Mouse (Mus musculus): ENCODE measurements around the gene Agbl2.

Agbl2 gene

DNA sequence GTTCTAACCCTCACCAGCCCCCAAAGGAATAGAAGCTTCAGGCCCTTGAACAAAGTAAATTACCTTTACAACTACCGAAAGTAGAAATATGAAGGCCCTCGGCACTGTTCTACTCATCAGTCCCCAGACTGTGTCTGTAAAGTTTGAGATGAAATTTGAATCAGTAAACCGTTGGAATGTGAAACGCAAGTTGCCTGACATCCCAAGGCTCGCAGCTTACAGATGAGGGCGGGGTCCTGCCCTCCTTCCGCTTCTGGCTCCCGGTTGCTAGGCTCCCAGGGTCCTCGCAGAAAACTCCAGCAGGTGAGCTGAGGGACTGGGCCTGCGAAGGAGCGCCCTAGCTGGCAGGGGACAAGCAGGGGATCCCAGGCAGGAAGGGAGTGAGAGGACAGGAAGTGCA, at the start of gene Agbl2:
Gene Agbl2 (plus strand): TSS at position 270 of the 400 bp plus-strand sequence.
- peak; percentile 47 for DNase-seq (ENCODE audit: low read depth, low spot score)

DNA sequence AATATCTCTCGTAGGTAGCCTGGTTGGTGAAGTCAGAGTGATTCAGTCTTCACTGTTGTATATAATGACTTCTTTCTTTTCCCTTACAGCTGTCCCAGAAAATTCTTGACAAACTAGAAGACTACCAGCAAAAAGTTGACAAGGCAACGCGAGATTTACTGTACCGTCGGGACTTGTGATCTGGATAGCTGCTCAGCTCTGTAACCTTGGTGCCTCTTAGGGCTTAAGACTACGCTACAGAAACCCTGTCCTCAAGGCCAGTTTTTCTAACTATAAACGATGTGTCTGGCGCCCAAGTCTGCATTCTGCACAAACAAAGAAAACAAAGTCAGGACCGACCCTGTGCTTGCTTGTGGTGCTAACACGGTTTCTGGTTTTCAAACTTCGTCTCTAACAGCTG, 47.2 kb upstream of the Agbl2 start:
- DNase-seq (ENCODE audit: low read depth, low spot score): no peak

GRCm38 (mm10) chr2:90738801-90739200, 43.7 kb upstream of the Agbl2 start:
- DNase-seq (ENCODE audit: low read depth, low spot score): no peak

- DNase-seq (ENCODE audit: low read depth, low spot score): no peak
Observed at GRCm38 (mm10) chr2:90739327-90739726, 43.2 kb upstream of the Agbl2 start.

- no peak for DNase-seq (ENCODE audit: low read depth, low spot score)
Observed at GRCm38 (mm10) chr2:90739921-90740320, 42.6 kb upstream of the Agbl2 start.

GRCm38 (mm10) chr2:90744285-90745052, 38.1 kb upstream of the Agbl2 start:
- peak; percentile 22 for DNase-seq (ENCODE audit: low read depth, low spot score)

DNA sequence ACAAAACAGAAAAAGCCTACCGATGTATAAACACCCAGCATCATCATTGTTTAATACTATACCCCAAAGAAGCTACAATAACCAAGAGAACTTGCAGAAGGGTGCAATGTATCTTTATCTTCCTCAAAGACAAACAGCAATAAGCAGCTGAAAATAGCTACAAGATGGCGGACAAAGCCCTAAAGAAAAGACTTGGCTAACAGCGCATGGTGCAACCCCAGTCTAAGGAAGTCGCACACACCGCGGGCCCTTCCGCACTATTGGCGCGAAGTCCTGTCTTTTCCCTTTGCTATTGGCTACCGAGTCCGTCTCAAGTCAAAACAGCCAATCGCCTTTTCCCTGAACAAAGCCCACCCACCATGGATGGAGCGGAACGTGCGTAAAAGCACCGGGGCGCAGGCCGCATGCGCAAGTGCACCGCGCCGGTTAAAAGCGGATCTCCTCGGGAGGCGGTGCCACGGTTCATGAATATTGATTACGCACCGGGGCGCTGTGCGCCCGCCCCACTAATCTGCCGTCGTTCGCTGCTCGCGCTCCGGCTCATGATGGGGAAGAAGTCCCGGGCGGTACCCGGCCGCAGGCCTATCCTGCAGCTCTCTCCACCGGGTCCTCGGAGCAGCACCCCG, 37.4 kb upstream of the Agbl2 start, which contains the start of gene Fnbp4:
Gene Fnbp4 (plus strand): TSS at position 318 of the 626 bp plus-strand sequence.
- DNase-seq (ENCODE audit: low read depth, low spot score): peak; percentile 100

- peak; percentile 30 for DNase-seq (ENCODE audit: low read depth, low spot score)
Observed at GRCm38 (mm10) chr2:90745740-90746537, 36.6 kb upstream of the Agbl2 start.

DNA sequence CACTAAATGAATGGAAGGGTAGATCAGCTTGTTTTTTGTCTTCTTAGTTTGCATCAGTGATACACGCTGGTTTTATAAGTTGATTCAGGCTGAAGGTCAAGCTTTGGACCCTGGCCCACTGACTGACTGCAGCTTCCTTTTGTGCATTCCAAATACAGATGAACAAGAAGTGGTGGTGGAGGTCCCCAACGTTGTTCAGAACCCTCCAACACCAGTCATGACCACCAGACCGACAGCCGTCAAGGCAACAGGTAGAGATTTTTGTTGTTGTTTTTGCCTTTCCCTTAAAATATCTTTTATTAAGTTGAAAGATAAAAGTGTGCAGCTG, 36.0 kb upstream of the Agbl2 start:
- DNase-seq (ENCODE audit: low read depth, low spot score): no peak

DNA sequence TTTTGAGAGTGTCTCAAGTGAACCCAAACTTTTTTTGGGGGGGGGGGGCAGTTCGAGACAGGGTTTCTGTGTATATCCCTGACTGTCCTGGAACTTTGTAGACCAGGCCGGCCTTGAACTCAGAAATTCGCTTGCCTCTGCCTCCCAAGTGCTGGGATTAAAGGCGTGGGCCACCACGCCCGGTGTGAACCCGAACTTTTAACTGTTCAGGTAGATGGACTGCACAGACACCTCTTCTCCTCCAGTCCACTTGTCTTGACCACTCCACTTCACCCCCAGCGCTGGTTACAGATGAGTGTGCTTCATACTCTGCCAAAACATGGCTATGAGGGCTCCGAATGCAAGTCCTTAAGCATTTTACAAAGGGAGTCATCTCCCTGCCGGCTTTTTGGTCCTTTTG, 35.4 kb upstream of the Agbl2 start:
- DNase-seq (ENCODE audit: low read depth, low spot score): no peak

DNA sequence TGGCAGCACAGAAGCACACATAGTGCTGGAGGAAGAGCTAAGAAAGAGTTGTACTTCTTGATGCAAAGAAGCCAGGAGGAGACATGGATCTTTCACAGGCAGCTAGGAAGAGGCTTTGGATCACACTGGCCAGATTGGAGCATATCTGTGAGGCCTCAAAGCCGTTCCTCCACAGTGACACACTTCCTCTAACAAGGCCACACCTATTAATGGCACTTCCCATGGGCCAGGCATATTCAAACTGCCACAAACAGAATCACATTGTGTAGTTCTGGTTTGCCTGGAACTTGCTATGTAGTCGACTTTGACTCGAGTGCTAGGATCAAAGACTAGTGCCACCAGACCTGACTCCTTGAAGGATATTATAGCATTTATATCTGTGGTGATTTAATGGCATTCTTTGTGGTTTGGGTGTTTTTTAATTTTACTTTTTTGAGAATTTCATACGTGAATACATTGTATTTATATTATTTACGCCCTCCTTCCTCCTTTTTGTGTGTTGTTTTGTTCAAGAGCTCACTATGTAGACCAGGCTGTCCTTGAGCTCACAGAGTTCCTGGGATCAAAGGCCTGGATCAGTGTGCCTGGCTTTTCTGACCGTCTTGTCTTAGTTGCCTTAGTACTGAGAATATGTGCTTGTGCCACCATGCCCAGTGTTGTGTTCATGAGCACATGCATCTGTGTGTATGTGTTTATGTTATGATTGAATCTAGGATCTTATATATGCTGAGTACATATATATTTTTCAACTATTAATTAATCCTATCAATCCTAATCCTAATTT, 32.7 kb upstream of the Agbl2 start:
- DNase-seq (ENCODE audit: low read depth, low spot score): no peak

- DNase-seq (ENCODE audit: low read depth, low spot score): no peak
Observed at GRCm38 (mm10) chr2:90753565-90753964, 29.0 kb upstream of the Agbl2 start.

- no peak for DNase-seq (ENCODE audit: low read depth, low spot score)
Observed at GRCm38 (mm10) chr2:90754188-90754587, 28.3 kb upstream of the Agbl2 start.

- no peak for DNase-seq (ENCODE audit: low read depth, low spot score)
Observed at GRCm38 (mm10) chr2:90765123-90765522, 17.4 kb upstream of the Agbl2 start.

GRCm38 (mm10) chr2:90781323-90781722, 1.2 kb upstream of the Agbl2 start:
- no peak for DNase-seq (ENCODE audit: low read depth, low spot score)

GRCm38 (mm10) chr2:90781938-90782337, 589 bp upstream of the Agbl2 start:
- peak; percentile 17 for DNase-seq (ENCODE audit: low read depth, low spot score)

- no peak for DNase-seq (ENCODE audit: low read depth, low spot score)
Observed at GRCm38 (mm10) chr2:90782901-90783486, 467 bp downstream of the Agbl2 start.

GRCm38 (mm10) chr2:90788126-90788525, 5.6 kb downstream of the Agbl2 start:
- no peak for DNase-seq (ENCODE audit: low read depth, low spot score)

DNA sequence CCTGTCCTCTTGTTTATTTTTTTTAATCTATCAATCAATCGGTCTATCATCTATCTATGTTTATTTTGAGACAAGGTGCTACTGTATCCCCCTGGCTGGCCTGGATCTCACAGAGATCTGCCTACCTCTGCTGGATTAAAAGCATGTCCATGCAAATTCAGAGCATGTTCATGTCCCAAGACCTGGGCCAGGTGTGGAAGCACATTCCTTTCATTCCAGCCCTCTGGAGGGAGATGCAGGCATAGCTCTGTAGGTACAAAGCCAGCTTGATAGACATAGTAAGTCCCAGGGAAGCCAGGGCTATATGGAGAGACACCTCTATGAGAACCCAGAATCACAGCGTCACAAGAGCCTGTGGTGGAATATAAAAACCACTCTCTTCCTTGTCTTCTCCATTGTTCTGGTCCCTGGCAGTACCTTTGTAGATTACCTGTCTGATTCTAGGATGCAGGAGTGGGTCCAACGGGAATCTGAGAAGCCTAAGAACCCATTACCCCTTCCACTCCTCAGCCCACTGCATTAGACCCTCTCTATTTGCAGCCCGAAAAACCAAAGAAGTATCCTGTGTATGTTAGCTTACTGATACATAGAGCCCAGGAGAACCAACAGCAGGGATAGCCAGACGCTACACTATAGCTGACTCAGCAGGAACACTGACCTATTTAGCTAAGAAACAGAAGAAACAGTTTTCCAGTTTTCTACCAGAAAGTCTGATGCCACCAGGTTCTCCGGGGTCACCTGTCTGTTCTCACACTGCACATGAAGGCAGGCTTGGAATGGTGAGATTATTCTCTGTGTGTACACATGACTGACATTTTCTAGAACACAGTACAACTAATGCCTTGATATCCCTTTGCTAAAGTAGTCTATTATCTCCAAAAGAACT, 26.0 kb downstream of the Agbl2 start:
- no peak for DNase-seq (ENCODE audit: low read depth, low spot score)

DNA sequence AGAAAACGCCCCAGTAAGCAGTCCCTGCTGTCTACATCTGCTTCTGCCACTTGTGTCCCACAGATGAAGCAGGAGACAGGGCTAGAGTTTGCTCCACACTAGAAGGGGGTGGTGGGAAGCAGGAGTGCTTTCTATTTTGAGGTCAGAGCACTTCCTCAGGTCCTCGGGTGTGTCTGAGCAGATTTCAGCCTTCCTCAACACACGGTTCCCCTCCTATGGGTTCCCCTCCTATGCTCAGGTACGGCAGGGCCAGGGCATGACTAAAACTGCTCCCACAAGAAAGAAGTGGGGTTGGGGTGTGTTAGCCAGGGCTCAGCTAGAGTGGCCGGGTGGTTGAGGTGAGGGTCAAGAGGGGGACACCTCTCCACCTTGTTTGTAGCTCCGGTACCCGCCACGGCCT, 28.2 kb downstream of the Agbl2 start:
- DNase-seq (ENCODE audit: low read depth, low spot score): no peak
